Mouse (Mus musculus): ENCODE data around the gene Pqbp1.

The Pqbp1 gene

DNA sequence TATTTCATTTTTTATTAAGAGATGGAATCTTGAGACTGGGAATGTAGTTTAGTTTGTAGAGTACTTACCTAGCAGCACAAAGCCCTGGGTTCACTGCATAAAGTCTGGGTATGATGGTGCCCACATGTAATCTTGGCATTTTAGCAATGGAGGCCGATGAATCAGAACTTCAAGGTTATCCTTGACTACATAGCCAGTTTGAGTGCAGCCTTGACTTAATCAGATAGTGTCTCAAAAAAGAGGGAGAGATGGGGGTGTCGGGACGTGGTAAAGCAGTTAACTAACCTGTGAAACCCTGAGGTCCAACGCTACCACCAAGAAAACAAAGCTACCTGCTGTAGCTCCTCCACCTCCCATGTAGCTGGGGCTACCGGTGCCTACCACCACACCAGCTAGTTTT lies 5.4 kb upstream of the Pqbp1 start:
- no peak for TF ChIP-seq GATA4 (IDR thresholded peaks at IDR 0.05; ENCODE audit: insufficient replicate concordance, low read length)

DNA sequence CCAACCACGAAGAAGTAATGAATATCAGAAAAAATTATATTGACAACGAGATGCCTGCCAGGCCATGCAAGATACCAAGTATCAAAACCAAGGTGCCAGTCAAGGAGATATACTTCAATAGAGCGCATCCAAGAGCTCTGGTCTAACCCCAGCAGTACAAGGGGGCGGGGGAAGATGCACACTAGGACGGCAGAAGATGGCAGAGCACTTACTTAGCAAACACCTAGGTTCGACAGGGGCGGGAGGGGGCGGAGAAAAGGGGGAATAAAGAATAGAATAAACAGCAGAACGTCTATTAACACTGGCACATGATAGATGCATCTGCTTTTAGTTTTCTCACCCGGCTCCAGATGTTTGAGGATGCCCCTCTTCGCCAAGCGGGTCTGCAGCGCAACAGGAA lies 858 bp downstream of the Pqbp1 start:
- no peak for TF ChIP-seq GATA4 (IDR thresholded peaks at IDR 0.05; ENCODE audit: insufficient replicate concordance, low read length)

DNA sequence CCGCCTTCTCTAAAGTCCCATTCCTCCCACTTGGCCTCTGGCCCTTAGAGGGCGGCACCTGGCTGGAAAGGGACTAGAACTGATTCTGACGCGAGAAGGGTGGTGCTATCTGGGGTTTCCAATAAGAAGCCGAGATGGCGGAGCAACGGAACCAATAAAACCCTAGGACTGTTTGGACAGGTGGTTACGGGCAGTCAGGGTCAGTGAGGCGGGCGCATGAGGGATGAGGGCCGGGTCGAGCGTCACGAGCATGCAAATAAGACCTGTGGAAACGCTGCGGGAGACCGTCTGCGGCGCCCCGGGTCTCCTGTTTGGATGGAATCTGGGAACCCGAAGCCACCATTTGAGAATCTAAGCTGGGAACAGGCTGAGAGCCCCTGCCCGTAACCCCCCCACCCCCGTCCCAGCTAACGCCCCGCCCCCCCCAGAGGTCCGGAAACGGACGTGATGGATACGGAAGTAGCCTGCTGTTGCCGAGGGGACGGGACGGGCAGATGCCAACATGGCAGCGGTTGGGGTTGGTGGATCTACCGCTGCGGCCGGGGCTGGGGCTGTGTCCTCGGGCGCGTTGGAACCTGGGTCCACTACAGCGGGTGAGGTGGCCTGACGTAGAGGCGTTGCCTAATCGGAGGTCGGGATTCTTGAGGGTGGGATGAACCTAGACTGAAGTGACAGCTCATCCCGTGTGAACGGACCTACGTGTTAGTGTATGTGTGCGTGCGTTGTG lies 15.1 kb downstream of the Pqbp1 start, which contains the start of gene Slc35a2:
Gene Slc35a2 (plus strand): TSS at position 188 of the 727 bp plus-strand sequence.
- no peak for TF ChIP-seq GATA4 (IDR thresholded peaks at IDR 0.05; ENCODE audit: insufficient replicate concordance, low read length)

DNA sequence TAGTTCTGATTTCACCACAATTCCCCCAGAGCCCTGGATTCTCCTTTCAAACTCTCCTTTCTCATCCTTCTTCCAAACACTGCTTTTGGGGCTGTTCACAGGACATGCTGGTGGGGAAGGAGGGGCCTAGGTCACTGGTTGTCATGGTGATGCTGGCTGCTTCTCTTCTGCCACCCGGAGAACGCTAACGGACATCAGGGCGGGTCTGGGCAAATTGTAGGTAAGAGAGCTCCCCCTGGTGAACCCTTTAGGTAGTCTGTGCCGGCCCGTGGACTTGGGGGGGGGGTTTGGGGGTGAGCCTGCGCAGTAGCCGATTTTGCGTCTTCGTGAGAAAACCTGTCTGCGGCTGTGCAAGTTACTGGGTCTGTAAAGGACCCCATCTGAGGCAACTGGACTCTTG lies 19.2 kb downstream of the Pqbp1 start:
- no peak for TF ChIP-seq GATA4 (IDR thresholded peaks at IDR 0.05; ENCODE audit: insufficient replicate concordance, low read length)

DNA sequence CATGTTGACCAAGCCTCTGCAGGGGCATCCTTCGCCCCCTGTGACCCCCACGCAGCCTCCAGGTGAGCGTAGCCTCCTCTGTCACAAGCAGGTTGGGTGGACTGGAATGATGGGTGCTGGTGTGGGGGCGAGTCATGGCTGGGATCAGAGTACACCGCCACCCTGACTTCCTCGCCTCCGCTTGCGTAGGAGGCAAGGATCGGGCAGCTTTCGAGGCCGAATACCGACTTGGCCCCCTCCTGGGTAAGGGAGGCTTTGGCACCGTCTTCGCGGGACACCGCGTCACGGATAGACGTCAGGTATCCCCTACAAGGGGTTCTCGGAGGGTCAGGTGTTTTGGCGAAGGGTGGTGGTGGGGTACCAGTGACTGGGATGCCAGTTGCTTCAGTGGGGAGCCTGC lies 20.6 kb downstream of the Pqbp1 start:
- TF ChIP-seq GATA4 (IDR thresholded peaks at IDR 0.05; ENCODE audit: insufficient replicate concordance, low read length): no peak

DNA sequence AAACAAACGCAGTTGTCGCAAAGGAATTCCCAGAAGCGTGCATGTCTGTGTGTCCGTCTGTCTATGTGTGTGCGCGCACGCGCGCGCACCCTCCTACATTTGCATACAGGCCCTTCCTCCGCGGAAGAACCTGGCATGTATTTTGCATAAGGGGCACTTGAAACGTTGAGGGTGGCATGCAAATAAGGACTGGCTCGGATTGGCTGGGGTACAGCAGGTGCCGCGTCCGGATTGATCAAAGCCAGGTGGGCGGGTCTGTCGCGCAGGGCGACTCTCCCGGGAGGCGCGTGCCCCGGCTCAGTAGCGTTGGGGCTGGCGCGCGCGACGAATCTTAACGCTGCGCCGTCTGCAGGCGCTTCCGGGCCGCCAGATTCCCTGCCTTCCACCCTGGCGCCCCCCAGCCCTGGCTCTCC lies 21.1 kb downstream of the Pqbp1 start, which contains the start of gene Pim2:
Gene Pim2 (plus strand): TSS at position 256 of the 413 bp plus-strand sequence.
- no peak for TF ChIP-seq GATA4 (IDR thresholded peaks at IDR 0.05; ENCODE audit: insufficient replicate concordance, low read length)

DNA sequence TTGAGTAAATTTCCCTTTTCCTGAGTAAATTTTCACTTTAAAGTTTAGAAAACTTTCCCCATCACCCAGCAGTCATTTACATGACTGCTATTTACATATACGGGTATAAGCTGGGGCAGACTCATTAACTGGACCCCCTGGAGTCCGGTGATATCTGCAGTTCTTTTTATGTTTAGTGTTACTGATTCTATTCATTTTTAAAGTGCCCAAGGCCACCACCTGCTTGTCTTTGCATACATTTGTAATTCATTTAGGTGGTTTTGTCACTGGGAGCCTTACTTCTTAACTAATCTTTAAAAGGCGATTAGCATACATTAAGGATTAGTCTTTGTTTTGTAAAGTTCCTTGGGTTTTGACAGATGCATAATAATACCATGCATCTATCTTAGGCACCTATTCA lies 29.2 kb downstream of the Pqbp1 start:
- no peak for TF ChIP-seq GATA4 (IDR thresholded peaks at IDR 0.05; ENCODE audit: insufficient replicate concordance, low read length)

DNA sequence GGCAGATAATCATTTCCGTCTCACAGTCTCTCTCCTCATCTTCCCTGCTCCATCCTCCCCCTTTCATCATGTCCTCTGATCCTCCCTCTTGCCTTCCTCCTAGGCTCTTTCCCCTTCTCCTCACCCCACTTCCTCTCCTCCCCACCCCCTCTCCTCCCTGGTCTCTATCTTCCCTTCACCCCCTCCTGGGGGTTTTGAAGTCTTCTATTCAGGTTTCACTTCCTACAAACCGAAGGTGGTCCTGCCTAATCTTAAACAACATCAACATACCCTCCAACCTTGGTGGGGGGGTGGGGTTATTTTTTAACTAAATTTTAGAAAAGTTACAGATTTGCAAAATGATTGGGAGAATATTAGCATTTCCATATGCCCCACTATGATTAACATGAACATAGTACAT lies 30.6 kb downstream of the Pqbp1 start:
- no peak for TF ChIP-seq GATA4 (IDR thresholded peaks at IDR 0.05; ENCODE audit: insufficient replicate concordance, low read length)

DNA sequence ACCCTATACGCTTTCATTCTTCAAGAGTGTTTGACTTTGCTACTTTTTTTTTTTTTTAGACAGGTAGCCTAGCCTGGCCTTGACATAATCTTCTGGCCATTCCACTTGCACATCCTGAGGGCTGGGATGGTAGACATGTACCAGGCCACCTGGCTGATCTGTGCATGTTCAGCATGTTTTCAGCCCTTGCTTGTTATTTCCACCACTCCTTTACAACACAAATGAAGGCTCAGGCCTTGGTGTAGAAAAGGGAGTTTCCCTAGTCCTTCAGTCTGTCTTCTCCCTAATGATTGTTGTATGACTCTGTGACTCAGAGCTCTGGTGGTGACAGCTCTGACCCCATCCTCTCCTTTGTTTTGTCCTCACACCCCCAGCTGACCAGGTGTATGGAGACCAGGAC lies 31.9 kb downstream of the Pqbp1 start:
- TF ChIP-seq GATA4 (IDR thresholded peaks at IDR 0.05; ENCODE audit: insufficient replicate concordance, low read length): no peak

DNA sequence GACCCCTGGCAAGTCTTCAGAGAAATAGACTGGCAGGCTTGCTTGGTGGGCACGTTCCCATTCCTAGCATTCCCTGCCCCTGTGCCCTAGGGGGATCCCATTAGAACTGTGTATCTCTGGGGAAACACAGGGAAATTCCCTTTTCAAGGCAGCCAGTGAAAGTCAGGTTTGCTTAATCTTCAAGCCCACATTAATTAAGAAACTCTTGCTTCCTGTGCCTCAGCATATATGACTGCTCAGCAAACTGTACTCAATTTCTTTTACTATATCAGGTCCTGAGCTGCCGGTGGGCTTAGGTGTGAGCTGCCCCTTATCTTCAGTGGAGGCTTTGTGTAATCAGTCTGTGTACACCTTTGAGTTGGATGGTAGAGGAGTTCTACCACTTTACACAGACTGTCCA lies 33.3 kb downstream of the Pqbp1 start:
- TF ChIP-seq GATA4 (IDR thresholded peaks at IDR 0.05; ENCODE audit: insufficient replicate concordance, low read length): no peak

DNA sequence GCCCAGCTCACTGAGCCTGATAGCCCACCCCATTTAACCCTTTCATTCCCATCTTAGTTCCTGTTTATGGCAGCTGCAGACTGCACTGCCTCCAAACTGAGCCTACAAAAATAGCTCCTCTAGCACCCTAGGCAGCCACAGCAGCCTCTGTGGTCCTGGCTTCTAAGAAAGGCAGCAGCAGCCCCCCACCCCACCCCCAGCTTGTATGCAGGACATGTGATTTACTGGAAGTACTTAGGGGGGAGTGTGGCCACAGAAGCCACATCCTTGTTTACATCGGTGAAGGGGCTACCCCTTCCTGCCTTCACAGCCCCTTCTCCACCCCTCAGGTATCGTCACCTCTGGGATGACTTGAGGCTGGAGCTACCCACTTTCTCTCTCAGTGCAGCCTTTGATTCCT lies 33.7 kb downstream of the Pqbp1 start:
- TF ChIP-seq GATA4 (IDR thresholded peaks at IDR 0.05; ENCODE audit: insufficient replicate concordance, low read length): no peak

DNA sequence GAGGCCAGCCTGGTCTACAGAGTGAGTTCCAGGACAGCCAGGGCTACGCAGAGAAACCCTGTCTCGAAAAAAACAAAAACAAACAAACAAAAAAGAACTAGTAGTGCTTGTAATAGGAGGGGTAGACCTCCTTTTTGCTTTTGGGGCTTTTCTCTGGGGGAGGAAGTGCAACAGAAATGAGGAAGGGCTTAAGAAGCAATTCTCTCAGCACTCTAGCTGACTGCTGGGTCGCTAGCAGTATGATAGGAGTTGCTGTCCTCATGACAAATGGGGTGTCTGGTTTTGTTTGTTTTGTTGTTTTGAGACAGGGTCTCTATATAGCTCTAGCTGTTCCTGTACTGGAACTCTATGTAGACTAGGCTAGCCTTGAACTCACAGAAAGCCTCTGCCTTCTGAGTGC lies 34.5 kb downstream of the Pqbp1 start:
- no peak for TF ChIP-seq GATA4 (IDR thresholded peaks at IDR 0.05; ENCODE audit: insufficient replicate concordance, low read length)

DNA sequence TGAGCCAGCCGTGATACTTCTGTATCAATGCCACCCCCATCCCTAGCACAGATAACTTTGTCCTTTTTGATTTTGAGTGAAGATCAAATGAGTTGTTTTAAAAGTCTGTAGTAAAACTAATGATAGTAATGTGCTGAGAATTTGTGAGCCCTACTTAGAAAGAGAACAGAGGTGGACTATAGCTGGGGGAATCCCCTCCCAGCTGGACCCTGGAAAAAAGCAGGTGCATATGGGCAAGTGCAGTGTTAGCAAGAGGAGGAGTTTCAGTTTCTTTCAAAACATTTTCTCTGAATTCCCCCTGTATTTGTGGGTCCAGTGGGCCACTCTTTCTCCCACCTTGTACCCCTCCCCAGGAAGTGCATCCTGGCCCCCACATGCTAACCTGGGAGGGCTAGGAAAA lies 35.9 kb downstream of the Pqbp1 start:
- no peak for TF ChIP-seq GATA4 (IDR thresholded peaks at IDR 0.05; ENCODE audit: insufficient replicate concordance, low read length)

DNA sequence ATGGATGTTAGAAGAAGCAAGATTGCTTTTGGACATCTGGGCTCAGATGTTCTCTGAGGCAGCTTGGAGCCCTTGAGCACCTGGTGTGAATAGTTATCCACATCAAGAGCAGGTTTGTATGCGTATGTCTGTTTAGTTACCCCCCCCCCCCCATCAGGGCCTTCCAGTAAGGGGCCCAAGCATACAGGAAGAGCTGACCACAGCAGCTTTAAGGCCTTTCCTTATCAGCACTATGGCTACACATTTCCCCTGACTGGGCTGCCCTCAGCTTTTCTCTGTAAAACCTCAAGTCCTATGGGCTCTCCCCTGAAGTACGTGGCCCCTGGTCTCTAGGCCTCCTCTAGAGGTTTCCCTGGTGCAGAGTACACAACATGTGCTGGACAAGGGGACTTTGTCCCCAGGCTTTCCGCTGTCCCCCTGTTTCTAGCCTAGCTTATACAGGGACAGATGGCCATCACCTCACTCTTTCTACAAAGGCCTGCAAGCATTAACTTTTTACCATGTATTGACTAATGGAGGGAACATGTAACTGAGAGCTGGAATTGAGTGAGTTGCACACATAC lies 39.8 kb downstream of the Pqbp1 start:
- no peak for TF ChIP-seq GATA4 (IDR thresholded peaks at IDR 0.05; ENCODE audit: insufficient replicate concordance, low read length)

DNA sequence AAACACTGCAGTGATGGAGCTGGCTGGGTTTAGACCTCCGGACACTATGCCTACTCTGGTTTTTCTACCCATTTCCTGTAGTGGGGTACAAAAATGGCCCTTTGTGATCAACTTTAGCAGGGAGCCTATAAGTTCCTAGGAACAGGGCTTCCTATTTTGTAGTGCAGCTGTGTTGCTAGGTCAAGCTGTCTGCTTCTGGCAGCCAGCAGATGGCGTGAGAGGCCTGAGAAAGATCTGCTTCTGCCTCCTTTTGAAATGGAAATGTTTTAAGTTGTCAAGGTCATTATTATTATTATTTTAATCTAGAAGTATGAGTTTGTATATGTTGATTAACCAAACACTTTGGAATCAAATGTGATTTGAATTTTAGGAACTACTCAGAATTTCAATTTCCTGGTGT lies 44.5 kb downstream of the Pqbp1 start:
- no peak for TF ChIP-seq GATA4 (IDR thresholded peaks at IDR 0.05; ENCODE audit: insufficient replicate concordance, low read length)

DNA sequence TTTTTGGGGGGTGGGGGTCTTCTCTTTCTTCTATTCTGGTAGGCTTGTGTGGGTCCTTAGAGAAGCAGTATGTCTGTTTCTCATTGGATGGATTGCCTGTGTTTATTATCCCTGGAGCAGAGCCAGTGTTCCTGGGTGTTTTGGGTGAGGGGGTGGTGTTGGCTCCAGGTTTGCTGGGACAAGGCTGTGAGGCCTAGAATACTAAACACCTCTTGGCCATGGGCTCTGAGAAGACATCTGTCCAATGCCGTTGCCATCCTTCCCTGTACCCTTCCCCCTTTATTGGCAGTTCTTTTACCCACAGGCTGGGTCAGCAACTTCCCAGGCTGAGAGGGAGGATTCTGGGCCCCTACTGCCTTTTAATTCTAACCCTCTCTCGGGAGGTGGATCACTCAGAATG lies 51.2 kb downstream of the Pqbp1 start:
- no peak for TF ChIP-seq GATA4 (IDR thresholded peaks at IDR 0.05; ENCODE audit: insufficient replicate concordance, low read length)

Measured in liver, adult (tissue).